ENCODE assay signal across 8 mouse cellular contexts in the genomic region with DNA sequence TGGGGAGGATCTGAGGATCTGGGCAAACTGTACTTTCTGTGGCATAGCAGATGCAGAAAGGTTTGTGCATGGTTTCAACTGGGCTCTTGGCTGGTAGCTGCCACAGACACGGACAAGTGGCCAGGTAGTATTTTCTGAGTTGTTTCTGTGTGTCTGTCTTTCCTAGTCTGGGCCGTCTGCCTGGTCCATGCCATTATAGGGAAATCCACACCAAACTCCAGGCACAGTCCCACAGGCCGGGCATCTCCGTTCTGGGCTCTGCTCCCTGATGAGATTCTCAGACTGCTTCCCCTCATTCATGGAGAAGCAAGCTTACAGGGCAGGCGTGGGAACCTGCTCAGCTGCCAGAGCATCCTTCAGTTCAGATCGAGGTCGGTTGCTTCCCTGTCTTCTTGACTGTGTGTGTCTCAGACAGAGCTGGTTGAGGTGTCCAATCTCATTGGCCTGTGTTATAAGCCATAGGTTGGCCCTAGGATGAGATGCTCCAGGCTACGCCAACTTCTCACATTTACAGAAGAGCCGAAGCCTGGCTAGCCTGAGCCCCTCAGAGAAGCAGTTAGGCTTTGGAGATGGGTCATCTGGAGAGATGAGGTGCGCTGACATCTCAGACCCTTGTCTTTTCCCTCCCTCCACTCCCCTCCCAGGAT. TPM values are rescaled to one million over a fixed set of nuclear protein-coding genes. Genes with fewer than 3 reads are reported as not detected.
DNase-seq lines count a peak whose midpoint lies in the region; ATAC-seq and TF ChIP-seq lines count a peak whose summit lies in the region.

Gene P4ha2 (plus strand): TSS at position 51 of the 647 bp plus-strand sequence.

- H3K27ac ChIP-seq in left cerebral cortex, adult 2 months, result peak within 1 kb of the TSS; percentile 85
- peak within 1 kb of the TSS; percentile 91 for H3K27ac ChIP-seq in heart, embryonic 10.5 days
- no peak within 1 kb of the TSS for H3K27ac ChIP-seq in neural tube, embryonic 11.5 days (ENCODE audit: low read depth, low read length)

- H3K36me3 ChIP-seq in heart, embryonic 10.5 days, result 0 out of 2 replicates have a peak, but pooled peaks cover 2% of the 10 kb centered on the region
- H3K36me3 ChIP-seq in neural tube, embryonic 11.5 days (ENCODE audit: control insufficient read depth, insufficient read depth, low read length), result no peaks in the 10 kb centered on the region

- no peaks in the 10 kb centered on the region for H3K9me3 ChIP-seq in heart, embryonic 10.5 days
- H3K9me3 ChIP-seq in neural tube, embryonic 11.5 days (ENCODE audit: control insufficient read depth, low read length), result no peaks in the 10 kb centered on the region

- H3K4me1 ChIP-seq in heart, embryonic 10.5 days, result peaks cover 36% of the 10 kb centered on the region
- no peaks in the 10 kb centered on the region for H3K4me1 ChIP-seq in neural tube, embryonic 11.5 days (ENCODE audit: control insufficient read depth, insufficient read depth, low read length)

- no peak for DNase-seq in left cerebral cortex, adult 2 months (ENCODE audit: extremely low spot score in 1 of 2, low spot score in 2 of 2)
- no peak for DNase-seq in left cerebral cortex, adult 9 months (ENCODE audit: low spot score in 2 of 2)
- no peak for DNase-seq in brain, embryonic 14.5 days (ENCODE audit: low read depth)
- DNase-seq in heart, embryonic 10.5 days (ENCODE audit: low spot score), result no peak
- no peak for DNase-seq in left cerebral cortex, postnatal 10 days (ENCODE audit: extremely low spot score in 1 of 2, low spot score in 2 of 2)
- DNase-seq in neural tube, embryonic 11.5 days (ENCODE audit: low spot score), result no peak
- no peak for DNase-seq in spleen, adult 18-20 months
- no peak for DNase-seq in right cerebral cortex, postnatal 14 days

- peak within 1 kb of the TSS; percentile 97 for H3K4me2 ChIP-seq in neural tube, embryonic 11.5 days (ENCODE audit: low read depth)

- peaks cover 15% of the 10 kb centered on the region; the same call in 1 of the 2 replicates for H3K27me3 ChIP-seq in heart, embryonic 10.5 days (ENCODE audit: insufficient read depth, poor library complexity, severe bottlenecking)
- no peaks in the 10 kb centered on the region for H3K27me3 ChIP-seq in neural tube, embryonic 11.5 days (ENCODE audit: control insufficient read depth, insufficient read depth, low read length)

- WGBS in heart, embryonic 10.5 days, result 52% methylated on average over 10 of the region's 10 CpGs
- WGBS in neural tube, embryonic 11.5 days, result 51% methylated on average over 9 of the region's 10 CpGs

- no peak for TF ChIP-seq POLR2A in brain, embryonic 14.5 days (IDR thresholded peaks at IDR 0.05; ENCODE audit: borderline replicate concordance, extremely low read depth, insufficient read depth, insufficient read length, poor library complexity, severe bottlenecking)

- H3K4me3 ChIP-seq in left cerebral cortex, adult 2 months, result peak within 1 kb of the TSS; percentile 58
- H3K4me3 ChIP-seq in heart, embryonic 10.5 days, result peak within 1 kb of the TSS; percentile 81
- peak within 1 kb of the TSS; percentile 59 for H3K4me3 ChIP-seq in neural tube, embryonic 11.5 days (ENCODE audit: low read depth, low read length)

- 0 out of 2 replicates have a peak, but pooled peaks have one; percentile 9 for ATAC-seq in neural tube, embryonic 11.5 days (ENCODE audit: insufficient read depth, low FRiP score, low TSS enrichment)

- peak within 1 kb of the TSS; percentile 68 for H3K9ac ChIP-seq in neural tube, embryonic 11.5 days (ENCODE audit: low read length)

- intact Hi-C loops in left cerebral cortex, adult 2 months (cut with DNase I), result no loop called here
- intact Hi-C loops in left cerebral cortex, postnatal 10 days (cut with DNase I), result no loop called here

- TF ChIP-seq CTCF in left cerebral cortex, adult 2 months (IDR thresholded peaks at IDR 0.05), result no peak
- no peak for TF ChIP-seq CTCF in brain, embryonic 14.5 days (IDR thresholded peaks at IDR 0.05; ENCODE audit: borderline replicate concordance, extremely low read depth, insufficient read depth, insufficient read length)

RNA-seq across cellular contexts. Expression of gene P4ha2, which starts in this region (rescaled TPM):
- 10 to 100 TPM; 21.8 to 32.0 TPM for total RNA-seq in left cerebral cortex, adult 2 months (2021)
- 14.0 and 15.0 TPM in 2 replicates for polyA plus RNA-seq in brain, embryonic 14.5 days (2012; rRNA removed)
- 57.7 and 69.0 TPM in 2 replicates for polyA plus RNA-seq in heart, embryonic 10.5 days (2016; fragmentation: Nextera tagmentation; extraction: Ambion mirVana)
- 10 to 100 TPM; 15.8 to 17.0 TPM for total RNA-seq in left cerebral cortex, postnatal 10 days (2021)
- polyA plus RNA-seq in neural tube, embryonic 11.5 days (2014; fragmentation: Nextera tagmentation; extraction: Ambion mirVana), result 18.4 TPM in 2 replicates
